Mouse (Mus musculus): ENCODE measurements around the gene Alk. TPM values are rescaled to one million over a fixed set of nuclear protein-coding genes. Genes with fewer than 3 reads are reported as not detected.
A peak's percentile ranks its signal among the peaks of the same experiment; 100 is the strongest.

The Alk gene
- polyA plus RNA-seq, 1 experiment: not detected

DNA sequence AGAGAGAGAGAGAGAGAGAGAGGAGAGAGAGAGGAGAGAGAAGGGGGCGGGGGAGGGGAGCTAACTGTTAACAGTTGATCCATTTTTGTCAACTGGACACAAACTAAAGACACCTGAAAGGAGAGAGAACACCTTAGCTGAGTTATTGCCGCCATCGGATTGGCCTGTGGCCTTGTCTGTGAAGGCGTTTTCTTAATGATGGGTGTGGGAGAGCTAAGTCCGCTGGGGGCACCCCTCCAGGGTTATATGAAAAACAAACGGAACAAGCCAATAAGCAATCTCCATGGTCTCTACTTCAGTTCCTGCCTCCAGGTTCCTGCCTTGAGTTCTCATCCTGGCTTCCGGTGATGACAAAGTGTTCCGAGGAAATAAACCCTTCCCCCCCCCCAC is 734.2 kb downstream of the Alk start:
- H3K36me3 ChIP-seq (ENCODE audit: control insufficient read depth, insufficient read depth, low read length, poor library complexity, severe bottlenecking): no peaks in the 10 kb centered on the region
- peaks cover 5% of the 10 kb centered on the region; the same call in 1 of the 2 replicates for H3K27me3 ChIP-seq (ENCODE audit: control insufficient read depth, insufficient read depth, low read length, poor library complexity, severe bottlenecking)
- no peak overlapping the region for H3K9ac ChIP-seq (ENCODE audit: low read depth, poor library complexity, severe bottlenecking)
- H3K4me1 ChIP-seq (ENCODE audit: control insufficient read depth, insufficient read depth, low read length): no peaks in the 10 kb centered on the region
- no peak overlapping the region for H3K4me3 ChIP-seq (ENCODE audit: low read depth, low read length)
- no peak overlapping the region for H3K27ac ChIP-seq (ENCODE audit: insufficient read depth, low read length)
- H3K9me3 ChIP-seq (replicated peaks; ENCODE audit: control insufficient read depth, insufficient read depth, low read length, poor library complexity, severe bottlenecking): no peaks in the 10 kb centered on the region; the same call in 1 of the 2 replicates
- TF ChIP-seq EP300 (IDR thresholded peaks at IDR 0.05; ENCODE audit: insufficient read depth, low read depth, low read length): no peak
- TF ChIP-seq POLR2A (IDR thresholded peaks at IDR 0.05; ENCODE audit: insufficient read depth, low read length): no peak
- TF ChIP-seq CTCF (IDR thresholded peaks at IDR 0.05; ENCODE audit: low read depth, low read length): no peak

DNA sequence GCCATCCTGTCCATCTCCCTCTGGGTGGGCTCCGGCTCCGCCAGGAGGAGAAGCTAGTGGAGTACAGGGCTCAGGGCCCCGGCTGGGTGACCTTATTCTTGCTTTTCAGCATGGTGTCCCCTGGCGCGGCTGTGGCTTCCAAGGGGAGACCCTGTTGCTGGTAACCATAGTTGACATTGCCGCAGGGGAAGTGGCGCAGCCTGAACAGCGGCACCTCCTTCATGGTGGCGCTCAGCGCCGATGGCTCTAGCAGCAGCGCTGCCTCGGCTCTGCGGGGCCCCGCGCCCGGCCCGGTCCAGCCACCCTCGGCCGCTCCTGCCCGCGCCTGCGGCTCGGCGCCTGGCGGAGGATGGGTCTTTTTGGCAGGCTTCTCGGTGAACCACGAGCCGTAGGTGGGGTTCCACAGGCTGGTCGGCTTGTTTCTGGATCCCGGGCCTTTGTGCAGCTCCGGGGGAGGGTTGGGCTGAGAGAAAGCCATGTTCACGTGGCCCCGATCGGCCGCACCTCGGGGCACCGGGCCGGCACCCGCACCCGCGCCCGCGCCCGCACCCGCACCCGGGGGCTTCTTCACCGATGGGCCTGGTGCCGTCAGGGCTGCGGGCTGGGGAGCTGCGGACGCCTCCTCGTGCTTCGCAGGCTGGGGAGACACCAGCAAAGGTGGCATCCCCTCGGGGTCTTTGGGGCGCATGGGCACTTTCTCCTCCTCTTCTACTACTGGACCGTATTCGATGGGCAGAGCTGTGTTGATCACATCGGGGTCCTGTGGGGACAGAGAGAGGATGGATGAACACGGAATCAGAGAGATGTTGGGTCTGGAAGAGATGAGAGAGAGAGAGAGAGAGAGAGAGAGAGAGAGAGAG is 734.8 kb downstream of the Alk start:
- H3K27ac ChIP-seq (ENCODE audit: insufficient read depth, low read length): no peak overlapping the region
- peak overlapping the region; percentile 88 for H3K9ac ChIP-seq (ENCODE audit: low read depth, poor library complexity, severe bottlenecking)
- TF ChIP-seq CTCF (IDR thresholded peaks at IDR 0.05; ENCODE audit: low read depth, low read length) (no peak), POLR2A (IDR thresholded peaks at IDR 0.05; ENCODE audit: insufficient read depth, low read length) (no peak), EP300 (IDR thresholded peaks at IDR 0.05; ENCODE audit: insufficient read depth, low read depth, low read length) (no peak)
- H3K9me3 ChIP-seq (replicated peaks; ENCODE audit: control insufficient read depth, insufficient read depth, low read length, poor library complexity, severe bottlenecking): no peaks in the 10 kb centered on the region; the same call in 1 of the 2 replicates
- H3K4me3 ChIP-seq (ENCODE audit: low read depth, low read length): peak overlapping the region; percentile 65
- no peaks in the 10 kb centered on the region for H3K36me3 ChIP-seq (ENCODE audit: control insufficient read depth, insufficient read depth, low read length, poor library complexity, severe bottlenecking)
- H3K27me3 ChIP-seq (ENCODE audit: control insufficient read depth, insufficient read depth, low read length, poor library complexity, severe bottlenecking): peaks cover 5% of the 10 kb centered on the region; the same call in 1 of the 2 replicates
- no peaks in the 10 kb centered on the region for H3K4me1 ChIP-seq (ENCODE audit: control insufficient read depth, insufficient read depth, low read length)

DNA sequence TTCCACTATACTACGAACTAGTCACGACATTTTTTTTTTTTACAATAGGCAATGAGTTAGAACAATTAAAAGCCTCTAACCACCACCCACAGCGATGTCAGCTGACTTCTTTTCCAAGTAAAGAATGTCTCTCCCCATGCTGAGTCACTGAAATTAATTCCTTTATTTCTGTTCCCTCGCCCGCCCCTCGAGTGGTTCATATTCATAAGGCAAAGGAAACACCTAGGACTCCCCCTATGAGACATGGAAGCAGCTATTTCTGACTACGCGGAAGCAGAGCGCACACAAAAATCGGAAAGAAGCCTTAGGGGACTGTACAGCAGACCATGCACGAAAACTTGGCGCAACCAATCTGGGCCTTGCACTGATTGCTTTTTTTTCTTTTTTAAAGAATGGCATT is 735.6 kb downstream of the Alk start:
- H3K27ac ChIP-seq (ENCODE audit: insufficient read depth, low read length): no peak overlapping the region
- peak overlapping the region; percentile 88; the same call in 1 of the 2 replicates for H3K9ac ChIP-seq (ENCODE audit: low read depth, poor library complexity, severe bottlenecking)
- H3K4me3 ChIP-seq (ENCODE audit: low read depth, low read length): no peak overlapping the region

DNA sequence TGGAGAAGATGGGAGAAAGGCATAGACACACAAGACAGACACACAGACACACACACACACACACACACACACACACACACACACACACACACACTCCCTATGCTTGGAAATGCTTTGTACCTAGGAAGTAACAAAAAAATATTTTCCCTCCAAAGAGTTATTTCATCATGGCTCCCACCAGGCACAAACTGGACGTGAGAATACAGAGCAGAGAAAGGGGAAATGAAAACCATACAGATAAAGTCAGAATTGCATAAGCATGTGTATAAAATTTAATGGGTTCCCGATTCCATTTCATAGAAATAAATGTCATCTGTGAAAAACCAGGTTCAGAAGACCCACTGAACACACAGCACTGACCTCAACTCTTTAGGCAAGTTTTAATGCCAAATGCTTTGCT is 736.5 kb downstream of the Alk start:
- Histone ChIP-seq H3K9me3 (replicated peaks; ENCODE audit: control insufficient read depth, insufficient read depth, low read length, poor library complexity, severe bottlenecking) (no peaks in the 10 kb centered on the region; the same call in 1 of the 2 replicates), H3K36me3 (ENCODE audit: control insufficient read depth, insufficient read depth, low read length, poor library complexity, severe bottlenecking) (no peaks in the 10 kb centered on the region), H3K9ac (ENCODE audit: low read depth, poor library complexity, severe bottlenecking) (no peak overlapping the region), H3K4me3 (ENCODE audit: low read depth, low read length) (no peak overlapping the region), H3K4me1 (ENCODE audit: control insufficient read depth, insufficient read depth, low read length) (no peaks in the 10 kb centered on the region), H3K27ac (ENCODE audit: insufficient read depth, low read length) (no peak overlapping the region), H3K27me3 (ENCODE audit: control insufficient read depth, insufficient read depth, low read length, poor library complexity, severe bottlenecking) (peaks cover 5% of the 10 kb centered on the region; the same call in 1 of the 2 replicates)
- TF ChIP-seq EP300 (IDR thresholded peaks at IDR 0.05; ENCODE audit: insufficient read depth, low read depth, low read length): no peak
- TF ChIP-seq CTCF (IDR thresholded peaks at IDR 0.05; ENCODE audit: low read depth, low read length): no peak
- TF ChIP-seq POLR2A (IDR thresholded peaks at IDR 0.05; ENCODE audit: insufficient read depth, low read length): no peak

More for the DNA sequence above, 735.6 kb downstream of the Alk start:
- Histone ChIP-seq H3K36me3 (ENCODE audit: control insufficient read depth, insufficient read depth, low read length, poor library complexity, severe bottlenecking) (no peaks in the 10 kb centered on the region), H3K4me1 (ENCODE audit: control insufficient read depth, insufficient read depth, low read length) (no peaks in the 10 kb centered on the region), H3K27me3 (ENCODE audit: control insufficient read depth, insufficient read depth, low read length, poor library complexity, severe bottlenecking) (peaks cover 5% of the 10 kb centered on the region; the same call in 1 of the 2 replicates), H3K9me3 (replicated peaks; ENCODE audit: control insufficient read depth, insufficient read depth, low read length, poor library complexity, severe bottlenecking) (no peaks in the 10 kb centered on the region; the same call in 1 of the 2 replicates)
- TF ChIP-seq EP300 (IDR thresholded peaks at IDR 0.05; ENCODE audit: insufficient read depth, low read depth, low read length) (no peak), CTCF (IDR thresholded peaks at IDR 0.05; ENCODE audit: low read depth, low read length) (no peak), POLR2A (IDR thresholded peaks at IDR 0.05; ENCODE audit: insufficient read depth, low read length) (no peak)

DNA sequence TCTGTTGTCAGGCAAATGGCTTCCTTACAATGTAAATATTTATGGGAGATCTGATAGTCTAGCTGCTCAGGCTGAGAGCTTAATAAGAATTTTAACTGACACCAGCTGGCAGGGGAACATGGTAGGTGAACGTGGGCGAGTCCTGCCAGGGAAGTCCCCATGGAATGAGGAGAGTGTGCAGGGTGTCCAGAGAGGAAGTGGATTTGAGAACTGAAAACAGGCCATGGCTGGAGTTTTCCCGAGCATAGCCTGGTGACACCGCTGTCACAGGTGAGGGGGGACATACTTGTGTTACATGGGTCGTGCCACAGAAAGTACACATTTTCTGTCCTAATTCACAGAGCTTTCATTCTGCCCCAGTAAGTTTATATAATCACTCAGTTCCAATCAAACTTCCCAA is 739.0 kb downstream of the Alk start:
- Histone ChIP-seq H3K4me1 (ENCODE audit: control insufficient read depth, insufficient read depth, low read length) (no peaks in the 10 kb centered on the region), H3K4me3 (ENCODE audit: low read depth, low read length) (no peak overlapping the region), H3K9ac (ENCODE audit: low read depth, poor library complexity, severe bottlenecking) (no peak overlapping the region), H3K27ac (ENCODE audit: insufficient read depth, low read length) (no peak overlapping the region), H3K27me3 (ENCODE audit: control insufficient read depth, insufficient read depth, low read length, poor library complexity, severe bottlenecking) (peaks cover 5% of the 10 kb centered on the region; the same call in 1 of the 2 replicates), H3K36me3 (ENCODE audit: control insufficient read depth, insufficient read depth, low read length, poor library complexity, severe bottlenecking) (no peaks in the 10 kb centered on the region), H3K9me3 (replicated peaks; ENCODE audit: control insufficient read depth, insufficient read depth, low read length, poor library complexity, severe bottlenecking) (no peaks in the 10 kb centered on the region; the same call in 1 of the 2 replicates)
- no peak for TF ChIP-seq EP300 (IDR thresholded peaks at IDR 0.05; ENCODE audit: insufficient read depth, low read depth, low read length)
- no peak for TF ChIP-seq POLR2A (IDR thresholded peaks at IDR 0.05; ENCODE audit: insufficient read depth, low read length)
- TF ChIP-seq CTCF (IDR thresholded peaks at IDR 0.05; ENCODE audit: low read depth, low read length): no peak

DNA sequence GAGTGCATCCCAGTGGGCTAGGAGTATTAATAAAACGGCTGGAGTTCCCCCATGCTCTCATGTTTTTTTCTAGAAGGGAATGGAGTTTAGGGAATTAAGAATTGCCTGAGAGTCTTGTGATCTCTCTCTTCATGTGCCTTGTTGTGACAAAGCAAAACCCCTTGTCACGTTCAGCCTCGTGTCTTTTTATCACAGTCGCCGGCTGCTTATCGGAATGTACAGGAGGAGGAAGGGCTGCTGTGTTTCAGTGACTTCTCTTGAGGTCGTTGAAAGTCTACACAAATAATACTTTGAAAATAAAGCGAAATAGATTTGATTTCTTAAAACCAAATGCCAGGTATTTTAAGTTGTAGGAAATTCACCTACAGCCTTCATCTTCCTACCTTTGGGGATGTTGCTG is 740.4 kb downstream of the Alk start:
- H3K9me3 ChIP-seq (replicated peaks; ENCODE audit: control insufficient read depth, insufficient read depth, low read length, poor library complexity, severe bottlenecking): no peaks in the 10 kb centered on the region; the same call in 1 of the 2 replicates
- TF ChIP-seq POLR2A (IDR thresholded peaks at IDR 0.05; ENCODE audit: insufficient read depth, low read length) (no peak), CTCF (IDR thresholded peaks at IDR 0.05; ENCODE audit: low read depth, low read length) (no peak), EP300 (IDR thresholded peaks at IDR 0.05; ENCODE audit: insufficient read depth, low read depth, low read length) (no peak)
- H3K27ac ChIP-seq (ENCODE audit: insufficient read depth, low read length): no peak overlapping the region
- no peaks in the 10 kb centered on the region for H3K36me3 ChIP-seq (ENCODE audit: control insufficient read depth, insufficient read depth, low read length, poor library complexity, severe bottlenecking)
- no peak overlapping the region for H3K9ac ChIP-seq (ENCODE audit: low read depth, poor library complexity, severe bottlenecking)
- no peak overlapping the region for H3K4me3 ChIP-seq (ENCODE audit: low read depth, low read length)
- no peaks in the 10 kb centered on the region for H3K27me3 ChIP-seq (ENCODE audit: control insufficient read depth, insufficient read depth, low read length, poor library complexity, severe bottlenecking)
- no peaks in the 10 kb centered on the region for H3K4me1 ChIP-seq (ENCODE audit: control insufficient read depth, insufficient read depth, low read length)
